Mouse (Mus musculus) layer of hippocampus, postnatal 36 days (tissue): ENCODE data around the gene Fam160b1. TPM values are rescaled to one million over a fixed set of nuclear protein-coding genes. Genes with fewer than 3 reads are reported as not detected.

Experiments
- DNase-seq, 2 experiments: peaks; one replicate each; pipeline ENCODE4 v3.0.0; 2022
- total RNA-seq, 2 experiments: library from RNA; stranded (reverse); gene quantifications; 2 replicates each; pipeline ENCODE4 v1.2.3; 2021

The Fam160b1 gene
- total RNA-seq, 2 experiments from 2014 or later = 23.3 to 25.0 TPM

DNA sequence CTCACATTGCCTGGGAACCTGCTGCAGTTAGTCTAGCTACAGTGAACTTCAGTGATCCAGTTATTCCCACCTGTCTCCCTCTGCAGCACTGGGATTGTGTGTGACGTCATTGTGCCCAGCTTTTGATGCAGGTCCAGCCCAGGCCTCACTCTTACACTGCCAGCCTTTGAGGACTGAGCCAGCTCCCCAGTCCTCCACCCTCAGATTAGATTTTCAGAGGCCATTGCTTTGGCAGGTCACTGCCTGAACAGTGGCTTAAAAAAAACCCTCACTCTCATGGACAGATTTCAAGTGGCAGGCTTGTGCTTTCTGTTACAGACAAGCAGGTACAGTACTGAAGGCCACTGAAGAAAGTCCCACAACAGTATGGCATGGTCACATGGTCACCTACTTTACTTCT, 15.8 kb upstream of the Fam160b1 start:
- no peak for DNase-seq

- DNase-seq = no peak
Measured at GRCm38 (mm10) chr19:57349096-57349495, 11.4 kb upstream of the Fam160b1 start.

- DNase-seq = no peak
Measured at GRCm38 (mm10) chr19:57352337-57352935, 8.0 kb upstream of the Fam160b1 start.

DNA sequence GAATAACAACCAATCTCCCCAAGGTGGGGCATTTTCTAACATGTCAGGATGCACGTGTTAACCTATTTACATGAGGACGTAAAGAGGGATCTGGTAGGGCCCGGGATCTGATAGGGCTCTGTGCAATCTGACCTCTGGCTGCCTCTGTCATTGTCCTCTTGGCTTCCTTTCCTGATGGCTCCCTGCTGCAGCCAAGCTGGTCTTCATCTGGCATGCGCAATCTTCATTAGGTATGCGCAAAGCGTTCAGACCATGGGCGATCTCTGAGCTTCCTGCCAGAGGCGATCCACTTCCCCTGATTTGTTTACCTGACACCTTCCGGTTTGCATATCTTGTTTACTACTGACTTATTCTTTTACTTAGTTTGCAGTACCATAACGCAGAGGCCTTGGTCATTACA, 7.3 kb upstream of the Fam160b1 start:
- DNase-seq = no peak

DNA sequence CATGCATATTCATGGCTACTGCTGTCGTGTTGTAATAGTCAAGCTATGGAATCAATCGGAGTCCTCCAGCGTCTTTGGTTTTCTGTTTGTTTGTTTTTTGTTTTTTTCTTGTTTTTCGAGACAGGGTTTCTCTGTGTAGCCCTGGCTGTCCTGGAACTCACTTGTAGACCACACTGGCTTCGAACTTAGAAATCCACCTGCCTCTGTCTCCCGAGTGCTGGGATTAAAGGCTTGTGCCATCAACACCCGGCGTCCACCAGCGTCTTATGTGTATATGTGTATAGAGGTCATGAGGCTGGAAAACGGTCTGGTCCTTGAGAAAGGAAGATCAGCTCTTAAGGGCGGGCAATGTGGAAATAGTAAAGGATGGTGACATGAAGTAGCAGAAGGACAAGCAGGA, 6.4 kb upstream of the Fam160b1 start:
- DNase-seq = no peak

- no peak for DNase-seq
Measured at GRCm38 (mm10) chr19:57354715-57355114, 5.8 kb upstream of the Fam160b1 start.

- no peak for DNase-seq
Measured at GRCm38 (mm10) chr19:57355451-57356251, 4.8 kb upstream of the Fam160b1 start.

DNA sequence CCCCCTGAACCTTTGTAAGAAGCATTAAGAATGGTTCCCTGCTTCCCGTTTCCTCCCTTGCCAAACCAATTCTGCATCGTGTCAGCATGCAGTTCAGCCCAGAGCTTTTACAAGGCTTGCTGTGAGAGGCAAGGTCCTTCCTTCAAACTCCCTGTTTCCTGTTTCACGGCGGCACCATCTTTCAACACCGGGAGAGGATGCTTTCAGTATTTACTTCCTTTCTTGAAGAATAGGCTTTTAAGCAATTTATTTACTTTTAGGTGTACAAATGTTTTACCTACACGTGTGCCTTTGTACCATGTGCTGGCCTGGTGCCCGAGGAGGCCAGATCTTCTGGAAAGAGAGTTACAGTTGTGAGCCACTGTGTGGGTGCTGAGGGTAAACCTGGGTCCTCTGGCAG, 4.2 kb upstream of the Fam160b1 start:
- no peak for DNase-seq

GRCm38 (mm10) chr19:57357244-57357643, 3.2 kb upstream of the Fam160b1 start:
- DNase-seq = no peak

DNA sequence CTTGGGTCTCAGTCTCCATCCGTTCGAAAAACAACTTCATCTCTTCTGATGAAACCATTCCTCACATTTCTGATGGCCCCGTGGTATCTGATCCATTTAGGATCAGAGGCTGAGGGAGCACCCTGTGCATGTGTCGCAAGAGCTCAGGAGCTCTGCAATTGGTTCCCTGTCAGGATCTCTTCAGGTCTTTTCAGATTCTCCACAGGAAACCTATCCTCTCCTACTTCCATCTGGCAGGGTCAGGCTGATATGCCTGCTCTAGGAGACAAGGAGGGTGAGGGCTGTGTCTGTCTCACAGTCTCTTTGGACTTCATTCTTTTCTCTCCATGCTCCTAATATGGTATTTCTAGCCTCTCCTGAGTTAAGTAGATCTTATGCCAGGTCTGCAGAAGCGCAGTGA, 2.7 kb upstream of the Fam160b1 start:
- no peak for DNase-seq

- peak in 1 of 2 experiments; percentile 32 for DNase-seq
Measured at GRCm38 (mm10) chr19:57358322-57358721, 2.2 kb upstream of the Fam160b1 start.

DNA sequence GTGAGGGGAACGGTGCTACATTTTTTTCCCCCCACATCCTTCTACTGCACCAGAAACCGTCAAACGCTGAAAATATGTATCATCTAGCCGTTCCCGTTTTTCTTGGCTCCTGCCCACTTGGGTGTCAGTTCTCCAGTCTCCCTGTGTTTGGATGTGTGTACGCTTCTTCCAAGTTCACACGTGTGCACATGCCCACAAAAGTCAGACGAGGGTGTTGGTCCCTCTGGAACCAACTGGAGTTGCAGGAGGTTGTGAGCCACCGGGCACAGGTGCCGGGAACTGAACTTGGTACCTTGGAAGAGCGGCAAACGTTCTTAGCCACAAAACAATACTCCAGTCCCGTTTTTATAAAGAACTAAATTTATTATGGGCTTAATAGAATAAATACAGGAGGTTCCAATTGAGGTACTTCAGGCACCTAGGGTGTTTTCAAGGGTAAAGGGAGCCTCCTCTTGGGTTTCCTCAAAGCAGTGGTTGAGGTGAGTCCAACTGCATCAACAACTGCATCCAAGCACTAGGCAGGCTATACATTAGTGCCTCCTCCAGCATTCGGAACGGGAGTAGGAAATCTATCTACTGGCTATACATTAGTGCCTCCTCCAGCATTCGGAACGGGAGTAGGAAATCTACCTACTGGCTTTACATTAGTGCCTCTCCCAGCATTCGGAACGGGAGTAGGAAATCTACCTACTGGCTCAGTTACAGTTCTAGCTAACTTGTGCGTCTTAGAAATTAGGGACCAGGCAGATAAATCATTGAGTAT, 1.5 kb upstream of the Fam160b1 start:
- DNase-seq = no peak

- DNase-seq = no peak
Measured at GRCm38 (mm10) chr19:57359701-57360326, 666 bp upstream of the Fam160b1 start.

DNA sequence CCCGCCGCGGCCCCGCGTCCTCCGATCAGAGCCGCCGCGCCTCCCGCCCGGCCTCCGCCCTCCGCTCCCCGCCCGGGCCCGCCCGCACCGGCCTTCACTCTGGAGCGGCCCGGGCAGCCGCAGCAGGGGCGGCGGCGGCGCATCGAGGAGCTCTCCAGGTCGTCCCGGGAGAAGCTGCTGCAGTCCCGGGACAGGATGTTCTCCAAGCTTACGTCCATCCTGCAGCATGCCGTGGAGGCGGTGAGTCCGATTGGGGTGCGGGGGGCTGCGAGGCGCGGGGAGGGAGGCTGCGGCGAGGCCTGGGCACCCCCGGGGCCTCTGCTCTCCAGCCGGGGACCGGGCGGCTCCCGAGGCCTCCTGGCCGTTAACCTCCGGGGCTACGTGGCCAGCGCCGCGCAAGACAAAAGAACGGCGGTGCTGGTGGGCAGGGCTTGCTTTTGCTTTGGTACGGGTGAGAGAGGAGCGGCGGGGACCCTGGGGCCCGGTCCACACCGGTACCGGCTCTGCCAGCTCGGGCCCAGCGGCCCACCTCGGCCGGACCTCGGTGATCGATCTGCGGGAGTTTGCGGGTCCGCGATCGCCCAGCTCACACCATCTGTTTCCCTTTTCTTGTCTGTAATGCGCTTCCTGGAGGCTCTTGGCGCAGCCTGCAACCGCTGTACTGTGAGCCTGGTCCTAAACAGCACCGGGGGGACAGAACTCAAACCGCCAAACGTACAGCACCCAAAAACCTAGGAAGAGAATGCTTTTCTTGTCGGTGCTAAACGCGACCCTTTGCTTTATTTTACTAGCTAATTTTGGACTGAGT, 855 bp downstream of the Fam160b1 start:
- DNase-seq = peak; percentile 58 to 65

DNA sequence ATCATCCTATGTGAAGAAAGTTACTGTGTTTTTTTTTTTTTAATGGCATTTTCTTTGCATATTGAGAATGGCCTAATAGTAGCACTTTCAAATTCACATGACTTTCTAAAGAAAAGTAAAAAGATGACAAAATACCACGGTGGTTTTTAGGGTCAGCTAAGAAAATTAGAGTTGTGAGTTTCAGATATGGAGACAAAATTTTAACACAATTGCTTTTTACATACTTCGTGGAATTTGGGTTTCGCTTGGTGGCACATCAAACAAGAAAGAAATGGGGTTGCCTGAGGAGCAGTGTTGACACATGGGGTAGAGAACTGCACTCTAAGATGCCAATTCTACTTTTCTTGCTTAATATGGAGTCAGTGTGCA, 1.4 kb downstream of the Fam160b1 start:
- DNase-seq = no peak

- DNase-seq = no peak
Measured at GRCm38 (mm10) chr19:57362586-57362985, 2.1 kb downstream of the Fam160b1 start.

GRCm38 (mm10) chr19:57363076-57363475, 2.6 kb downstream of the Fam160b1 start:
- no peak for DNase-seq

- DNase-seq = no peak
Measured at GRCm38 (mm10) chr19:57363538-57363937, 3.1 kb downstream of the Fam160b1 start.

DNA sequence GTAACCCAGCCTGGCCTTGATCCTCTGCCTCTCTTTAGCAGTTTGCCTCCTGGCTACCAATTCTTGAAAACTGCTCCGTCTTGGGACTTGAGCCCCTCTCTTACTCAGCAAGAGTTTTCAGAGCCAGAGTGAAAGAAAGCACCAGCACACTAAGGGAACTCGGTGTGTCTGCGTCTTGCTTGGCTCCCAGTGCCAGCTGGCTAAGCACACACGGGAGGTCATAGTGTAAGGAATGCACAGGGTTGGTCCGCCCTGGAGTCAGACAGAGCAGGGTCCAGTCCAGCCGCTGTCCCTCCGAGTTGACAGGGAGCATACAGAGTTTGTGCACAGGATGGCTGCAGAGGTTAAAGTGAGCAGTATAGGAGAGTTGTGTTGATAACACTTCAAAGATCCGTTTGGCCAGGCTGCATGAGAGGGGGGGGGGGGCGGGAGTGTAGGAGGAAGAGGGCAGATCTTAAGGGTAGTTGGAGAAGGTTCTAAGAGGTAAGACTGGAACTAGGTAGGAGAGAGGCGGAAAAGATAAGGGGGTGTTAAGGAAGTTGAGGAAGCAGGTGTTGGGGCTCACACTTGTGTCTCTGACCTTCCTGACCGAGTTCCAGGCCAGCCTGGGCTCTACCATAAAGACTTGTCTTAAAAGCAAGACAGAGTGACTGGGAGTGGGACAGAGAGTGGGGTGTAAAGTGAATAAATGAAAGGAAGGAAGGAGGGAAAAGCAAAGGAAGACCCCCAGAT, 4.6 kb downstream of the Fam160b1 start:
- DNase-seq = no peak

GRCm38 (mm10) chr19:57366007-57366406, 5.5 kb downstream of the Fam160b1 start:
- no peak for DNase-seq

GRCm38 (mm10) chr19:57366626-57367025, 6.1 kb downstream of the Fam160b1 start:
- DNase-seq = no peak
